Mouse (Mus musculus): ENCODE data around the gene Glrx5.

Glrx5 gene

DNA sequence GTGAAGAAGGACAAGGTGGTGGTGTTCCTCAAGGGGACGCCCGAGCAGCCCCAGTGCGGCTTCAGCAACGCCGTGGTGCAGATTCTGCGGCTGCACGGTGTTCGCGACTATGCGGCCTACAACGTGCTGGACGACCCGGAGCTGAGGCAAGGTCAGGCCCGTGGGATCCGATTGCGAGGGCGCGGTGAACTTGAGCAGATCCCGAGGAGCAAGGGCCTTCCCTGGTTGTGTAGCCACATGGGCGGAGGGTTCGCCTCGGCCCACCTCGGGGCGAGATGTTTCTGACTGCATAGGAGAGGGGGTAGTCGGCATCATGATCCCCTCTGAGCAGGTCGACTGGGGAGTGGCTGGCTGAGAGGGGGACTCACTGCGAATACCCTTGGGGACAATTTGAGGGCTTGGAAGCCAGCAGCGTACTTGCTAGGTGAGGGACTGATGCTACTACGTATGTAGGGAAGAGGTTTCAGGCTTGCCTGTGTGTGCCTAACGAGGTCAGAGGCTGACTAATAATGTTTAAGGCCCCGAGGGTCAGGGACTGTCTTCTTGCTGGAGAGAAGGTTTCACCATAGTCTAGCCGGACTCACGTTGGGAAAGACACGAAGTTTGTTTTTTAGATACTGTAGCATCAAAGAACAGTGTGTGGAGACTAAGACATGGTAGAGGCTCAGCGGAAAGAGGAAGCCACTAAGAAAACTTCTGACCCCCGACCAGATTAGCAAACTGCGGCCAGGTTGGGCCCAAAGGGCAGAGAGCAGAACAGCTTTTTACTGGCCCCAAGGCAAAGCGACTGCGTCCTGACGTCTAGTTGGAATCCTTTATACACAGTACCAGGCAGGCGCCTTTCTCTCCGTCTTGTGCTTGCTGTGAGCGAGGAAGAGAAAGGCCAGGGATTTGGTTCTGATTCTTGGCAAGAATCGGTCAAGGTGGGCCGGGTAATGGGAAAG lies 616 bp downstream of the Glrx5 start:
- no peak for DNase-seq

DNA sequence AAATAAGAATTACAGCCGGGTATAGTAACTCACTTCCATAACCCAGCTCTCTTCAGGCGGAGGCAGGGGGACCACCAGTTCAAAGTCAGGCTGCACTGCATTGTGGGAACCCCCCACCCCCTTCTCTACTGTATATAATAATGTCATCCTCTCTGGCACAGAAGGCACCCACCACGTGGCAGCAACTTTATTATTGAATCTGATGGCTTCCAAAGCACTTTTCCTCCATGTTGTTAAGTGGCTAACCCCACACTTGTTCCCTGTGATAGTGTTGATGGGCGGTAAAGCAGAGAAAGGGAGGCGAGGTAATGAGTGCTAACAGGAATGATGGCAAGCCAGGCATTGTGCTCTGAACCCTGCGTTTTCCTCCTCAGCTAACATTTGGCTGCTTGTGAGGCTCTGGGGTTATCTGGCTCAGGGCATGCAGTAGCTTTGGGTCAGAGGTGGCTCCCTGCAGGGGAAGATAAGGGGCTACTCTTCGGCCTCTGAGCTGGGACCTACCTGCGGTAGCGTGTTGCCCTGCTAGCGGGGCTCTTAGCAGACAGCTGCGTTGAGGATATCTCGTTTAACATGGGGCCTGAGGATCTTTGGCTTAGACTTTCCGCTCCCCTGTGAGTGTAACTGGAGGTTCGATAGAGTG lies 1.8 kb downstream of the Glrx5 start:
- DNase-seq, result no peak

DNA sequence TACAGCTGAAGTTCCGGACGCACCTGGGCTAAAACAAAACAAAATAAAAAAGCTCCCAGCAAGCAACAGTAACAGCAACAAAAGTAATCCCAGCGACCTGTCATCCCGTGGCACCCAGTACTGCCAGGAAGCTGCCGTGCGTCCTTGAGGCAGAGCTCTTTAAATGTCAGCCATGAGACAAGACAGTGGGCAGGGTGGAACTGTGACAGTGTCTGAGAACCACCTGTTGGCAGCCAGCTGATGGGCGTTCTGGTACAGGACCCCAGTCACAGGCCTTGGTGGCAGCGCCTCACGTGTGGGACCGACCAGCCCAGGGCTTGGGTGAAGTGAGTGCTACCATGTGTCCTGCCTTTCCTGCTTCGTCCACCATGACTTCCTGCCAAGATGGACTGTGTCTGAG lies 5.7 kb downstream of the Glrx5 start:
- DNase-seq, result no peak

DNA sequence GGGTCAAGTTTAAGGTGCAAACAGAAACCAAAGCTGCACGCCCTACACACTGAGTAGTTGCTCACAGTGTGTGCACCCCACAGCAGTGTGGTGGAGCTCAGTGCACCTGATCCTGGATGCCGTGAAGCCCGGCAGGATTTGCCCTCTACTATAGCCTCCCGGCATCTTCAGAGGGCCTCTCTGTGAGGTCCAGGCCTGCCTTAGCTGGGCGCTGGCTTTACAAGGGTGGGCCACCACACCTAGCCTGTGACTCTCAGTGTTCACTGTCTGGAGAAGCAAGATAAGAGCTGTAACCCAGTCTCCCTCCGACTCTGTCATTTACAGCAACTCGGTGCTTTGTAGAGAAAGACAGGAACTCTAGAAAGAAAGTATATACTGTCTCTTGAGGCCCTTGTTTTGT lies 6.4 kb downstream of the Glrx5 start:
- no peak for DNase-seq

DNA sequence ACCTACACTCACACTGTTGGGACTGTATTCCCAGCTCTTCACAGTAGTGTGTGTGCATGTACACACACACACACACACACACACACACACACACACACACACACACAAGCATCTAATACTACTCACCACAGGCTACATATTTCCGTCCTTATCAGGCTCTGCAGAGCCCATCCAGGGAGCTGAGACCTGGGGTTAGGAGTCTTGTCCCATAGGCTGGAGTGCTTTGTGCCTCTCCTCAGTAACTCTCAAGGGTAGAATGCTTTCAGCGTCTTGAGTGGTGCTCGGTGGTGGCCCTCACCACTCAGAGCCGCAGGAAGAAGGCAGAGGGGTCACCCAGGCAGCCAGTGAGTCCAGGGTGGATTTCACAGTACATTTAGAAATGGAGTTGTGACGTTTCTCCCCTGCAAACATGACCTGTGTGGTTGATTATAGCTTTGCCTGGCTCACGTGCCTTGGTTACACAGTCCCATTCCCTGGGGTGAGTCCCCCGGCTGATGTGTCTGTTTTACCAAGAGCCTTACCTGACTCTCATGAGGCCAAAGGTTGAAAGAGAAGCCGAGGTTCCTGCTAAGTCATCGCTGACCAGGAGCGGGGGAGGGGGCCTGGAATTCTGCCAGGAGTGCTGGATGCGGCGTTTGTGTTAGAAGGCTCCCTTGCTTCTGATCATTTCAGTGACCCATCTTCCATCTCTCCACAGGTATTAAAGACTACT lies 7.2 kb downstream of the Glrx5 start:
- DNase-seq, result peak; percentile 69

DNA sequence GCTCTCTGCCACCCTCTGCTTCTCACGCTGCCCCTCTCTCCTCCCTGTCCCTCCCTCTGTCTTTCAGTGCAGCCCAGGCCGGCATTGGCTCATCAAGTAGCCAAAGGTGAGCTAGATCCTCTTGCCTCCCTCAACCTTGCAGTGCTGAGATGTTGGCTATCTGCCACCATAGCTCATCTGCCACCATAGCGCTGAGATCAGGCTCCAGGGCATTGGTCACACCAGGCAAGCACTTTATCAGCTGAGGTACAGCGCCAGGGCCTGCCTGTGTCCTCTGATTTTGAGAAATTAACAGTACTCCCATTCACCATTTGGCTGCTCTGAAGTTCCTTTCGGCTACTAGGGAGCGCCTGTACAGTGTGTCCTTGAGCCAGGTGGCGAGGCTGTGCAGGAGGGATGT lies 8.5 kb downstream of the Glrx5 start:
- DNase-seq, result no peak

DNA sequence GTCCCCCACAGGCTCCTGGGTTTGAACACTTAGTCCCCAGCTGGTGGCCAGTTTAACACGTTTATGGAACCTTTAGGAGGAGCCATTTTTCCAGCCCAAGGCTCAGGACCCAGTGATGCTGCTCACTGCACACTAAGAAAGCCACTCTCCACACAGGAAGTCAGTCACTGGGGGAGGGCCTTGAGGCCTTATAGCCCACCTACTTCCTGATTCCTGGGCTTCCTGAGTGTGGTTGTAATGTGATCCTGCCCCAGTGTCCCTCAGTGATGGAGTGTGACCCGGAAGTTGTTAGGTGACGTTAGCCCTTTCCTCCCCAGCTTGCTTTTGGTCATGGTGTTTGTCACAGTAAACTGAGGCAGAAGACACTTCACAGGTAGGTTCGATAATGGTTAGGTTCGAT lies 10.6 kb downstream of the Glrx5 start:
- no peak for DNase-seq

DNA sequence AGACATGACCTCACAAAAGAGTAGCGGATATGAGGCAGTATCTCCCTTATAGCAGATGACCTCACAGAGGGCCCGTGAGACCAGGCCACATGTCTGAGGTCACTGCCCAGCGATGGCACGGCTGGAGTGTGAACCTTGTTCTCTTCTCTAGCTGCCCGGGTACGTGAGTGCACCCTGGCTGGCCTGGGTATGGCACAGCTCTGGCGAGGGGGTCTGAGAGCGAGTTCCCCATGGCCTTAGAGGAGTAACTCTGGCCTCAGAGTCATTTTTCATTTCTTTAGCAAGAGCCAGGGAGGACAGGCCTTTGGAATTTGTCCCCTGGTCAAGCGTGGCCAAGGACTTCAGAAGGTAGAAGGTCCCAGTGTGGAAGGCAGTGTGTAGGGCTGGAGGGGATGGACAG lies 12.3 kb downstream of the Glrx5 start:
- peak; percentile 68 for DNase-seq

DNA sequence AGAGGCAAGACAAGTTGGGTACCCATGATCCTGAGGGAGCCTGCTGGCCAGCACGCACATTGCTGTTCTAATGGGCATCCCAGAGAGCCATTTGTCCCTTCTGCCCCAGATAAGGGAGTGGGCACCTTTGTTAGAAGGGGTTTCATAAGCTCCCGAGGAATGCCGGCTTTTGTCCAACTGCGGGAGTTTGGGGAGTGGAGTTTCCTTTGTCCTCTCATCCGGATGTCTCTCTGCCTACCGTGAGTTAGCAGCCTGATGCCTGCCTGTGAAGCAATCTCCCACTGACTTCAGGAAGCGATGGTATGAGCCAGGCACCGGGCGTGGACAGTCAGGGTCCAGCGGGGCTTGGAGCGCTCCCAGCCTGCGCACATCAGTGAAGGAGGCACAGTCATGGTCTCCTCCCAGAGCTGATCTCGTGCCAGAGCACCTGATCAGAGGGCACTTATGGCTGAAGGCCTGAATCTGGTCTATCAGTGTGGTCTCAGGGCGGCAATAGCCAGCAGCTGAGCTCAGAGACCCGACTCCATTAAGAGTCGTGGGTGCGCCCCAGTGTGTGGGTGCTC lies 15.9 kb downstream of the Glrx5 start:
- DNase-seq, result no peak

DNA sequence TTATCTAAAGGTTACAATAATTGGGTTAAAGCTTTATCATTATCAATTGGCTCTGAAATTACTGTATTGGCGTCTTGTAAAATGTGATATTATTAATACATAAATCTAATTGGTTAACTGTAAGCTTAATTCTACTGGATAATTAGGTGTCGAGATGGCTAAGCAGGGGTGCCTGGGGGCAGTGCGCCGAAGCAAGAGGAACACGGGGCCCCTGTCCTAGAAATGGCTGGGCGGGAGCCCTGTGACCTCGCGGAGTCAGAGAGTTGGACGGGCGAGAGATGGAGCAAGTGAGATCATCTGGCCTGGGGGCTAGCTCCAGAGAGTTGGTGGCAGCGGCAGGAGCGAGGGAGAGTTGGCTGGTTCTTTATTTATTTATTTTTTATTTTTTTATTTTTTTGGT lies 17.3 kb downstream of the Glrx5 start:
- no peak for DNase-seq

DNA sequence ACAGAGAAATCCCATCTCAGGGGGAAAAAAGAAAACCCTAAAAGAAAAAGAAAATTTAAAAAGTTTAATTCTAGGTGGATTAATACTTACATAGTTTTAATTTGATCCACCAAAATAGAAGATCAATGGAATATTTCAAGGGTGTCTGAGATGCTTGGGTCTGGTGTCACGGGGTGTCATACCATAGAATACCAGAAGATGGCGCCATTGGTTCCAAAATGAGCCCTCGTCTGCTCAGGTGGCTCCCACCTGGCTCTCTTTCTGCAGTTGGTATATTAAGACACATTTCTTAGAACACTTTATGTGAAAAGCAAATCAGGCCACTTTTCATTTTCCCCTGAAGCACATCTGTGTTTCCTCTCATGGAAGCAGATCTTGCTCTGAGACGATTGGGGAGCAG lies 18.4 kb downstream of the Glrx5 start:
- DNase-seq, result no peak

DNA sequence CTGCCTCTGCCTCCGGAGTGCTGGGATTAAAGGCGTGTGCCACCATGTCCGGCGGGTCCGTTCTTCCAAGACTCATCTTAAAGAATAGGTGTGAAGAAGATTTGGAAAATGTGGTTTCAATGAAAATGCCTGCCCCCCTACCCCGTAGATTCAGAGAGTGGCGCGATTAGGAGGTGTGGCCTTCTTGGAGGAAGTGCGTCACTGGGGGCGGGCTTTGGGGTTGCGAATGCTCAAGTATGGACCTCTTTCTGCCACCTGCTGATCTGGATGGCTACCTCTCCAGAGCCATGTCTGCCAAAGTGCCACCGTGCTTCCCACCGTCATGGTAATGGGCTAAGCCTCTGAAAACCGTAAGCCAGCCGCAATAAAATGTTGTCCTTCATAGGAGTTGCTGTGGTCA lies 21.6 kb downstream of the Glrx5 start:
- DNase-seq, result no peak

DNA sequence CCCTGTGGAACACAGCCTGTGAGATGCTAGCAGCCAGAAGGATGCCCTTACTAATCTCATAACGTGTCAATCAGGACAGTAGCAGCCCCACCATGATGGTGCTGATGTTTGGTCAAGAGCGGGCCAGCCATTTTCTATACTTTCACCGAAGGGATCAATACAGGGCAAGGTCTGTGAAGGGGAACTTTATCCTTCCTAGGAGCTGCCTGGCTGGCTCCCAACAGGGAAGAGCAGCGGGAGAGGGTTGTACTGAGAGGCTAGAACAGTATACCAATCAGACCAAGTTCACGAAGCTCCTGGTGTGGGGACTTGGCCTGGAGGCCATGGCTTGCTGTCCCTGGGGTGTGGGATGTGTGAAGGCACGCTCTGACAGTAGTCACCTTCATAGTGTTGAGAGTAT lies 22.8 kb downstream of the Glrx5 start:
- no peak for DNase-seq

DNA sequence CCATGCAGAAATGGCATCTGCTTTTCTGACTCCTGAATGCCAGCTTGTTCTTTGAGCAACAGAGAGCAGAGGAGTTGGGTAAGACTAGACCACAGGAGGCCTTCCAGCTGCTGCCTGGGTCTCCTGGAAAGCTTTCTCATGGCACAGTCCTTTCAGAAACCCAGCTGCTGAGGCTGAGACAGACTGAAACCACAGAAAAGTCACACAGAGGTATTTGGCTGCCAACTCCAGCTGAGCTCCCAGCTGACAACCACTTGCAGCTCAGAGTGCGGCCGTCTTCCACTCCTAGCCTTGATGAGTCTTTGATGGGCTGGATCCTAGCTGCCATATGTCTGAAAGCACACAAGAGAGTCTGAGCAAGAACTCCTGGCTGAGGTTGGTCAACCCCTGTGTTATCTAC lies 27.5 kb downstream of the Glrx5 start:
- no peak for DNase-seq

DNA sequence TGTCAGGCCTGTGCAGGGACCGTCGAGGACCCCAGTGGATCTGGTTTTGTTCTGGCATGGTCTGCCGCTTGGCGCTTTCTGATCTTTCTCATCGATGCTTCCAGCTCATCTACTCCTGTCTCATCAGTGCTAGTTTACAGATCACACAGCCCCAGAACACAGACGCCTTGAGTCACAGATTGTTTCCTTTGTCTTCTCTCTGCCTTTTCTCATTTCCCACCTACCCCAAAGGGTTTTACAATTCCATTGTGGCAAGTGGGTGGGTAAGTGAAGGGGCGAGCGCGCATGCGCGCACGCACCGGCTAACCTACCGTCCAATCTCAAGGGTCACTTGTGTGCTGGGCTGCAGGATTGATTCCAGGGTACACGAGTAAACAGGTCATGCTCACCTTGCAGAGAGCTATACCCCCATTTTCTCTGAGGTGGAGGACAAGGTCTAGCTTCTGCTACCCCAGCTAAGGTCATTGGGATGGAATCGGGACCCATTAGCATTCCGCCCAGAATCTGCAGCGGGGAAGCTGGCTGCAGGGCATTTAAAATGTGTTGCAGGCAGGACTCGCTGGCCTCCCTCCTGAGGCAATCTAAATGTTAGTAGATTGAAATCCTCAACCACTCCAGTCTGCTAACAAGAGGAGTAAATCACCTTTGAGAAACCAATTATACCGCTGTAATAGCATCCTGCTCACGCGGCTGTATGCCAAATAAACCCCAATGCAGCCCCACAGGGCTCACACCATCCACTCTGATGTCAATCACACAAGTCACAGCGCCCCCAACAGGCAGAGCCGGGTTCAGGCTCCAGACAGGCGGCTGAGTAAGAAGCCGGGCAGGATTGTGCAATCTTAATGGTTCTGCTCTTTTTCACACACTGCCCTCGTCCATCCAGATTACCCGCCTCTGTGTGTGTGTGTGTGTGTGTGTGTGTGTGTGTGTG lies 31.0 kb downstream of the Glrx5 start:
- no peak for DNase-seq

DNA sequence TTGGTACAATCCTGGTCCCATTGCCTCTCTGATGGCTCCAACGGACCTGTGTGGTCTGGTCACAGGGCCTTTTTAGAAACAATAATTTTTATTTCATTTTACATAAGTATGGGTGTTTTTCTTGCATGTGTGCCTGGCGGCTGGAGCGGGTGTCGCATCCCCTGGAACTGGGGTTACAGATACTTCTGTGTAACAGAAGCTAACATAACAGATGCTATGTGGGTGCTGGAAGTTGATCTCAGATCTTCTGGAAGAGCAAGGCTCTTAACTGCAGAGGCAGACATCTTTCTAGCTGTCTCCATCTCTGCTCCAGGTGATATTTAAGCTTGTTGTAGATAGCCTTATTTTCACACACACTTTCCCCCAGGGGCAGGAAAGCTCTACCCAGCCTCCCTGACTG lies 31.7 kb downstream of the Glrx5 start:
- DNase-seq, result no peak

DNA sequence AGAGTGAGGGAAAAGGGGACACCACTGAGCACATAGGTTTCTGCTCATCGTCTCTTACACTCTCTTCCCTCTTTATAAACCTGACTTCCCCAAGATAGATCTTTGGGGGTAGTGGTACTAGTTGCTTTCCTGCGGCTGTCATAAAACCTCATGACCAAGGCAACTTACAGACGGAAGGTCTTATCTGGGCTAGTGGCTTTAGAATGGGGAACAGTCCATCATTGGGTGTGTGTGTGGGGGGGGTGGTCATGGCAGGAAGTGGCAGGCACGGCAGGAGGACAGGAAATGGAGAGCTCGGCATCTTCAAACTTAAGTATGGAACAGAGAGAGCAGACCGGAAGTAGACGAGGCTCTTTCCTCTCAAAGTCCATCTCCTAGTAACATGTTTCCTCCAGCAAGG lies 32.6 kb downstream of the Glrx5 start:
- no peak for DNase-seq

DNA sequence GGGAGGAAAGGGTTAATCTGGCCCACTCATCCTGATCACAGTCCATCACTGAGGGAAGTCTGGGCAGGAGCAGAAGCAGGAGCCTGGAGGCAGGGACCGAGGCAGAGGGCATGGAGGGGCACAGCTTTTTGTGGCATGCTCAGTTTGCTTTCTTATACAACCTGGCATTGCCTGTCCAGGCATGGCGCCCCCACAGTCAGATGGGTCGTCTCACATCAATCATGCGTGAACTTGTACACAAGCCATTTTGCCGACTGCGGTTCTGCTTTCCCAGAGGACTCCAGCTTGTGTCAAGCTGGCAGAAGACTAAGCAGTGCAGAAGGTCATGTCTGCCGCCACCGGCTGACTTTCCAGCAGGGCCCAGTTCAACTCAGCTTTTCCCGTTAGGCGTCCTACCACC lies 34.0 kb downstream of the Glrx5 start:
- DNase-seq, result no peak

DNA sequence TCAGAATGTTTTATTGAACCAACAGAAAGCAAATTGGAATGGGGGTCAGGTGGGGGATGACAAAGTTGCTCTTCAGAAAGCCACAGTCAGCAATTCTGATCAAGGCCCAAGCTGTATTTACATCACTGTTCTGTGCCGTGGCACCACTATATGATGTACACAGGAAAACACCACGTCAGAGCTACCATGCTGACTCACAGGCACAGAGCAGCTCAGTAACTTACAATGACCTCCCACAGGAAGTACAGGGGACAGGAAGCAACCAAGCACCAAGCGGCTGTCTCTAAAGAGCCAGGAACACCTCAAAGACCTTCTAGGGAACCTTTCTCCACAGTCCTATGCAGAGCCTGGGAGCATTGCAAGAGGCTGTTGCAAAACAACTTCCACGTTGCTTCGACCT lies 36.4 kb downstream of the Glrx5 start:
- no peak for DNase-seq

DNA sequence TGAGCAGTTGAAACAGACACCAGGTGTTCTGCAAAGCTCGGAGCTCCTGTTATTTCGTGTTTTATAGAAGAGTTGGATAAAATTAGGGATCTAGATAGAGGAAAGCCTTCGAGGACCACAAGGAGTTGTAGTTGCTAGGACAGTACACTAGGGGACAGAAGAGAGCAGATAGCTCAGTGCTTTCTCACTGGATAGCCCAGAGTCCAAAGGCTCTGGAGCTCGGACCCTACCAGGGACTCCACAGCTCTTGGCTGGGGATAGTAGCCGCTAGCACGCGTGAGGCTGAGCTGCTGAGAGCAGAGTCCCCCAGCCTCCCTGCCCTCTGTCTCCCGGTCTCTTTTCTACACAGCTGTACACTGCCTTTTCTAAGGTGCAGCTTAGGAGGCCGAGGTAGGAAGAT lies 41.2 kb downstream of the Glrx5 start:
- peak; percentile 9 for DNase-seq

DNA sequence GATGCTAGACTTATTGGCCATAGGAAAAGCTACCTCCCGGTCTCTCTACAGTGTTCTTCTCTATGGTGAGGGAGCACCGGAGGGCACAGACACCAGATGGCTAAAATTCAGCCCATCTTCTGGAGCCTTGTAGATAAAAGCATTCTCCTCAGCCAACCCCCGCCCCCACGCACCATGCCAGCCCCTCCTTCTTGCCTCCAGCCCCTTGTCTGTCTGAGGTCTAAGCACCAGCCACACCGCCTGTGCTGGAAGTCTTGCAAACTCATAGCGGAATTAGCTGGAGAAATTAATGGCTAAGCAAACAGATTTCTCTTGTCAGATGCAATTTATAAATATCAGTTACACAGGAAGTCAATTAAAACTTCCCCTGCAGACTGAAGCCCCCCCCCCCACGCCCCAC lies 43.0 kb downstream of the Glrx5 start:
- no peak for DNase-seq

DNA sequence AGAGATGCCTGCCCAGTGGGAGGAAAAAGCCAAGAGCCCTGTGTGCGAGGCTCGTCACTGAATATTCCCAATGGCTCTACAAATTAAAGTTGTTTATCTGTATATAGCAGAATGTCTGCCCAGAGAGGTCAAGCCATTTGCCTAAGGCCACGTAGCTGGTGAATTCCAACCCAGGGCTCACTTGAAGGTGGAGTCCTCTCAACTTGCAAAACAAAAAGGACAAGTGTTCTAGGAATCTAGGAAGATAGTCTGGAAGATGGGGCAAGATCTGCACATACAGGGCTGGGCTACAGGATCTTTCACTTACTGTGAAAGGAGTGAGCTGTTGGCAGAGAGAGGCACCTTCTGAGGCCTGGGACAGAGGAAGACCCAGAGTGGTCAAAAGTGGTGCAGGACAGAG lies 44.0 kb downstream of the Glrx5 start:
- no peak for DNase-seq

DNA sequence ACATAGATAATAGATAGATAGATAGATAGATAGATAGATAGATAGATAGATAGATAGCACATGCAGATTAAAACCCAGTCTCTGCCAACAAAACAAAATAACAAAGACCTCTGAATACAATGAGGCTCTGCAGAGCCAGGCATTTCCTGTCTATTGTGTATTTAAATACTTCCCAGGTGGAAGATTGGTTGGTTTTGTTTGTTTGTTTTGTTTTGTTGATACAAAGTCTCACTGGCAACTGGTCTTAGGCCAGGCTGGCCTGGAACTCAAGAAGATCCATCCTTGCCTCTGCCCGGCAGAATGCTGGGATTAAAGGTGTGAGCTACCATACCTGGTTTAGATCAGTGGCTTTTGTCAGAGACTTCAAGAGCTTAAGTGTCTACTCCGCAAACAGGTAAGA lies 44.7 kb downstream of the Glrx5 start:
- DNase-seq, result no peak

Measured in kidney, adult 11 months (tissue).